Mouse (Mus musculus): ENCODE results near the gene Tgfbr3. TPM values are rescaled to one million over a fixed set of nuclear protein-coding genes. Genes with fewer than 3 reads are reported as not detected.

Tgfbr3 gene
- total RNA-seq, 2 experiments from 2014 or later: 91.0 to 172 TPM

- no peak for DNase-seq (ENCODE audit: low spot score in 2 of 2)
These were observed 136.4 kb downstream of the Tgfbr3 start for GRCm38 (mm10) chr5:107152989-107153388.

GRCm38 (mm10) chr5:107151320-107151719 lies 138.1 kb downstream of the Tgfbr3 start:
- DNase-seq (ENCODE audit: low spot score in 2 of 2): no peak

- DNase-seq (ENCODE audit: low spot score in 2 of 2): no peak
These were observed 138.7 kb downstream of the Tgfbr3 start for GRCm38 (mm10) chr5:107150555-107151312.

- DNase-seq (ENCODE audit: low spot score in 2 of 2): no peak
These were observed 141.3 kb downstream of the Tgfbr3 start for GRCm38 (mm10) chr5:107147951-107148766.

GRCm38 (mm10) chr5:107147413-107147812 lies 142.0 kb downstream of the Tgfbr3 start:
- no peak for DNase-seq (ENCODE audit: low spot score in 2 of 2)

- no peak for DNase-seq (ENCODE audit: low spot score in 2 of 2)
These were observed 143.3 kb downstream of the Tgfbr3 start for GRCm38 (mm10) chr5:107146111-107146616.

- no peak for DNase-seq (ENCODE audit: low spot score in 2 of 2)
These were observed 144.3 kb downstream of the Tgfbr3 start for GRCm38 (mm10) chr5:107145125-107145524.

- DNase-seq (ENCODE audit: low spot score in 2 of 2): no peak
These were observed 145.1 kb downstream of the Tgfbr3 start for GRCm38 (mm10) chr5:107144263-107144843.

- no peak for DNase-seq (ENCODE audit: low spot score in 2 of 2)
These were observed 146.0 kb downstream of the Tgfbr3 start for GRCm38 (mm10) chr5:107143406-107143805.

GRCm38 (mm10) chr5:107142791-107143190 lies 146.6 kb downstream of the Tgfbr3 start:
- no peak for DNase-seq (ENCODE audit: low spot score in 2 of 2)

- DNase-seq (ENCODE audit: low spot score in 2 of 2): no peak
These were observed 148.1 kb downstream of the Tgfbr3 start for GRCm38 (mm10) chr5:107141375-107141774.

- no peak for DNase-seq (ENCODE audit: low spot score in 2 of 2)
These were observed 149.4 kb downstream of the Tgfbr3 start for GRCm38 (mm10) chr5:107139800-107140651.

- no peak for DNase-seq (ENCODE audit: low spot score in 2 of 2)
These were observed 156.1 kb downstream of the Tgfbr3 start for GRCm38 (mm10) chr5:107133336-107133735.

- DNase-seq (ENCODE audit: low spot score in 2 of 2): no peak
These were observed 157.2 kb downstream of the Tgfbr3 start for GRCm38 (mm10) chr5:107132231-107132630.

- DNase-seq (ENCODE audit: low spot score in 2 of 2): no peak
These were observed 160.1 kb downstream of the Tgfbr3 start for GRCm38 (mm10) chr5:107129304-107129703.

GRCm38 (mm10) chr5:107126561-107126960 lies 162.9 kb downstream of the Tgfbr3 start:
- DNase-seq (ENCODE audit: low spot score in 2 of 2): no peak

- DNase-seq (ENCODE audit: low spot score in 2 of 2): no peak
These were observed 164.3 kb downstream of the Tgfbr3 start for GRCm38 (mm10) chr5:107125131-107125530.

GRCm38 (mm10) chr5:107124531-107124930 lies 164.9 kb downstream of the Tgfbr3 start:
- DNase-seq (ENCODE audit: low spot score in 2 of 2): no peak

GRCm38 (mm10) chr5:107122622-107123021 lies 166.8 kb downstream of the Tgfbr3 start:
- no peak for DNase-seq (ENCODE audit: low spot score in 2 of 2)

GRCm38 (mm10) chr5:107121086-107121485 lies 168.3 kb downstream of the Tgfbr3 start:
- DNase-seq (ENCODE audit: low spot score in 2 of 2): no peak

GRCm38 (mm10) chr5:107120624-107121023 lies 168.8 kb downstream of the Tgfbr3 start:
- DNase-seq (ENCODE audit: low spot score in 2 of 2): peak in 1 of 2 experiments; percentile 54

All from adrenal gland, adult 18-20 months (tissue).